8 mouse cellular contexts compared by ENCODE assay signal in genomic region chr5:103211101-103211848, GRCm38 (mm10). TPM values are rescaled to one million over a fixed set of nuclear protein-coding genes. Genes with fewer than 3 reads are reported as not detected.
DNase-seq lines count a peak whose midpoint lies in the region; ATAC-seq lines count a peak whose summit lies in the region.
"Had no signal": no experiment of that assay in that cellular context is flagged by ENCODE, and none has a peak within 500 bp of the region (broad histone marks: within the 10 kb centered on the region; RNA-seq: fewer than 3 reads in every experiment).

Gene Mapk10, minus strand, starts transcription at chr5:103211334.

- peak within 1 kb of the TSS; percentile 53 for H3K4me2 ChIP-seq in neural tube, embryonic 12.5 days (replicated peaks)

- no peaks in the 10 kb centered on the region for H3K36me3 ChIP-seq in neural tube, embryonic 12.5 days

- peak in 1 of 2 experiments; percentile 8 for DNase-seq in adrenal gland, postnatal 4 days (ENCODE audit: low spot score in 2 of 2)
- peak; percentile 79 for DNase-seq in embryo, embryonic 9.5 days (ENCODE audit: extremely low spot score)
- DNase-seq in heart, adult 9 months (ENCODE audit: low spot score in 2 of 2) = peak; percentile 19
- DNase-seq in kidney, adult 18-20 months = peak; percentile 31
- peak; percentile 86 to 98 for DNase-seq in left cerebral cortex, postnatal 25 days (ENCODE audit: low spot score in 2 of 2)

- H3K9me3 ChIP-seq in neural tube, embryonic 12.5 days = 0 out of 2 replicates have a peak, but pooled peaks cover 3% of the 10 kb centered on the region

- no peaks in the 10 kb centered on the region for H3K27me3 ChIP-seq in neural tube, embryonic 12.5 days (replicated peaks)

- peak within 1 kb of the TSS; percentile 59 for H3K9ac ChIP-seq in neural tube, embryonic 12.5 days

- intact Hi-C loops in left cerebral cortex, postnatal 25 days (cut with DNase I) = loop anchor here (2.0 to 5.0 kb wide), 4 partner anchors 36 to 126 kb away; no protein-coding TSS in a partner anchor

- 9% methylated on average over 16 of the region's 16 CpGs for WGBS in neural tube, embryonic 12.5 days

- peak within 1 kb of the TSS; percentile 38 for H3K27ac ChIP-seq in neural tube, embryonic 12.5 days

- ATAC-seq in neural tube, embryonic 12.5 days (ENCODE audit: low FRiP score, low read depth) = peak; percentile 99
- no peak for ATAC-seq in erythroid progenitor cell, adult 5-6 weeks (replicated peaks; ENCODE audit: low FRiP score, poor library complexity, severe bottlenecking)

- H3K4me3 ChIP-seq in neural tube, embryonic 12.5 days = peak within 1 kb of the TSS; percentile 44
- H3K4me3 ChIP-seq: erythroblast, embryonic 14.5 days had no signal

- H3K4me1 ChIP-seq in neural tube, embryonic 12.5 days = peaks cover 11% of the 10 kb centered on the region

RNA-seq across cellular contexts. Expression of gene Mapk10, which starts in this region (rescaled TPM):
- total RNA-seq in adrenal gland, postnatal 4 days (2021) = 10 to 100 TPM; 14.5 to 18.6 TPM
- 100 to 1,000 TPM; 466 to 482 TPM for total RNA-seq in left cerebral cortex, postnatal 25 days (2021)
- polyA plus RNA-seq in neural tube, embryonic 12.5 days (2016; fragmentation: Nextera tagmentation; extraction: Ambion mirVana) = 64.5 and 72.0 TPM in 2 replicates
- not detected in 2 replicates for total RNA-seq in erythroid progenitor cell, adult 5-6 weeks (2015; ENCODE audit: low replicate concordance)
- not detected in 2 replicates for total RNA-seq in erythroid progenitor cell, adult 5-6 weeks (2017; ENCODE audit: low replicate concordance)
- polyA plus RNA-seq: erythroblast, embryonic 14.5 days had no signal

Comparison
In these comparisons a context has a peak if more than half of its experiments do, and no peak if none do; other contexts are left out.
1. RNA of gene Mapk10 (total RNA-seq): 466 to 482 TPM in left cerebral cortex, postnatal 25 days; 14.5 to 18.6 TPM in adrenal gland, postnatal 4 days and not detected in erythroid progenitor cell, adult 5-6 weeks; every median in the first group is over 10 times any median in the second.